Mouse (Mus musculus) olfactory bulb, adult 2 months (tissue): Measurements from ENCODE around the gene Bpifb4.
A peak's percentile ranks its signal among the peaks of the same experiment; 100 is the strongest.

Experiments
- CTCF ChIP-seq: fragments of 200-500 bp; IDR thresholded peaks from 2 replicates; pipeline ENCODE4 v1.5.1; 2012; ENCODE audit warnings: low read depth, mild to moderate bottlenecking, low read length, moderate library complexity; ENCODE audit not compliant: insufficient read depth
- POLR2A ChIP-seq: fragments of 200-500 bp; IDR thresholded peaks from 2 replicates; pipeline ENCODE4 v1.6.1; 2012; ENCODE audit warnings: mild to moderate bottlenecking, low read depth, low read length, moderate library complexity; ENCODE audit not compliant: insufficient read depth

- TF ChIP-seq CTCF (peak; percentile 47; the same call in 1 of the 2 replicates), POLR2A (no peak)
Observed at GRCm38 (mm10) chr2:153995770-153996169, 57.8 kb downstream of the Bpifb4 start.
